Mouse (Mus musculus) stomach, embryonic 14.5 days (tissue): ENCODE measurements around the gene Stox2. TPM values are rescaled to one million over a fixed set of nuclear protein-coding genes. Genes with fewer than 3 reads are reported as not detected.
A peak's percentile ranks its signal among the peaks of the same experiment; 100 is the strongest.

Experiments
- ATAC-seq: fragments of 200-750 bp; cut with Nextera tagmentation; 2 replicates; pipeline ENCODE4 v1.8.0; 2017; ENCODE audit warnings: low read depth, moderate TSS enrichment; ENCODE audit not compliant: insufficient number of reproducible peaks, insufficient read depth, low FRiP score
- H3K27ac ChIP-seq: fragments of 300-500 bp; sonication (generic); 2 replicates; pipeline ENCODE4 v1.5.1; 2014; ENCODE audit warnings: mild to moderate bottlenecking, low read length, moderate library complexity, mixed read lengths
- H3K27me3 ChIP-seq: fragments of 300-500 bp; sonication (generic); 2 replicates; pipeline ENCODE4 v1.6.1; 2014; ENCODE audit warnings: low read length, control low read depth, mixed read lengths; ENCODE audit not compliant: control insufficient read depth, insufficient read depth
- H3K36me3 ChIP-seq: fragments of 300-500 bp; sonication (generic); 2 replicates; pipeline ENCODE4 v1.6.1; 2014; ENCODE audit warnings: mild to moderate bottlenecking, control low read depth, low read length, moderate library complexity, mixed read lengths; ENCODE audit not compliant: control insufficient read depth, insufficient read depth
- H3K4me1 ChIP-seq: fragments of 300-500 bp; sonication (generic); 2 replicates; pipeline ENCODE4 v1.6.1; 2014; ENCODE audit warnings: low read length, control low read depth, mixed read lengths; ENCODE audit not compliant: control insufficient read depth, insufficient read depth
- H3K4me2 ChIP-seq: fragments of 300-500 bp; sonication (generic); replicated peaks from 2 replicates; pipeline ENCODE4 v1.6.1; 2014; ENCODE audit warnings: low read depth, low read length, control low read depth
- H3K4me3 ChIP-seq: fragments of 300-500 bp; sonication (generic); 2 replicates; pipeline ENCODE4 v1.5.1; 2014; ENCODE audit warnings: low read depth, low read length, control low read depth
- H3K9ac ChIP-seq: fragments of 300-500 bp; sonication (generic); replicated peaks from 2 replicates; pipeline ENCODE4 v1.6.1; 2014; ENCODE audit warnings: low read depth, mild to moderate bottlenecking, control low read depth, low read length, moderate library complexity, mixed read lengths
- H3K9me3 ChIP-seq: fragments of 300-500 bp; sonication (generic); 2 replicates; pipeline ENCODE4 v1.6.1; 2016; ENCODE audit warnings: low read depth, low read length, control low read depth; ENCODE audit not compliant: control insufficient read depth
- WGBS: fragments of 180-500 bp; shearing (Covaris S2); extraction: QIAGEN DNeasy Blood & Tissue Kit; methylation state at CpG from one replicate; pipeline ENCODE4 v1.1.7; 2014; 5-methylcytosine and 5-hydroxymethylcytosine counted together
- polyA plus RNA-seq: library from polyadenylated mRNA; unstranded; fragments of >200 nt; fragmentation: Nextera tagmentation; extraction: Ambion mirVana; gene quantifications from 2 replicates; pipeline ENCODE4 v1.2.1, GENCODE M21; 2014

Gene Stox2
- polyA plus RNA-seq, 1 experiment from 2014 or later: 20.5 TPM

DNA sequence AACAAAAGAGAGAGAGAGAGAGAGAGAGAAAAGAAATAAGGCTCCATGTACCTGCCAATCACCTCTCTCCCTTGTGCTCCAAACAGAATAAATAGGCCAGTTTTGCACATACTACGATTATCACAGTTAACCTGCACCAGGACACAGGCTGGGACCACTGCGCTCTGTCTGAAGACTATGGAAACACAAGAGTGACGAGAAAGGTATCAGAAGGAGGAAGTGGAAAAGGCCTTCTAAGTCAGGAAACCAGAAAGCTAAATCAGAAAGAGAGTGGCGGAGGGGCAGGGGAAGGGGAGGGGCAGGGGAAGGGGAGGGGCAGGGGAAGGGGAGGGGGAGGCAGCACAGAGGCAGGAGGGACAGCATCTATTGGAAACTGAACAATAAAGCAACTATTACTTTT is 195.3 kb downstream of the Stox2 start:
- Histone ChIP-seq H3K4me1 (no peaks in the 10 kb centered on the region), H3K9ac (no peak overlapping the region), H3K4me2 (no peak overlapping the region), H3K4me3 (no peak overlapping the region), H3K27ac (no peak overlapping the region), H3K27me3 (no peaks in the 10 kb centered on the region), H3K9me3 (no peaks in the 10 kb centered on the region), H3K36me3 (no peaks in the 10 kb centered on the region)
- no peak for ATAC-seq
- 79% methylated on average over 4 of the region's 4 CpGs for WGBS

DNA sequence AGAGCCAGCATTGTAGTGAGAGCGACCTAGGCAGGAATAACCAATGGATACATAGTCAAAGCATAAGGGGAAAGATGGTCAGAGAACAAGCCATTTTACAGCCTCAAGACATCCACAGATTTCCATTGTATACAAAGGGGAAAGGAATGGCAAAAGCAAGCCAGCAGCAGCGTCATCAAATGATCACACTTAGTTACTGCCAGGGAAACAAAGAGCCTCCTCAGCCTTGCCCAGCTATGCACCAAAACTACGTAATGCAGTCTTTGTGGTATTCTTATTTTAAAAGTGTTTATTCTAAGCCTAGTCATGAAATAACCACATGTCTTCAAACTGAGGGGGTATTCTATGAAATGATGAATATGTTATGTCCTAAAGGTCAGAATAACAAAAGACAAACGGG is 201.0 kb downstream of the Stox2 start:
- peaks cover 24% of the 10 kb centered on the region for H3K4me1 ChIP-seq
- 47% methylated on average over 4 of the region's 4 CpGs for WGBS
- H3K4me2 ChIP-seq: no peak overlapping the region

DNA sequence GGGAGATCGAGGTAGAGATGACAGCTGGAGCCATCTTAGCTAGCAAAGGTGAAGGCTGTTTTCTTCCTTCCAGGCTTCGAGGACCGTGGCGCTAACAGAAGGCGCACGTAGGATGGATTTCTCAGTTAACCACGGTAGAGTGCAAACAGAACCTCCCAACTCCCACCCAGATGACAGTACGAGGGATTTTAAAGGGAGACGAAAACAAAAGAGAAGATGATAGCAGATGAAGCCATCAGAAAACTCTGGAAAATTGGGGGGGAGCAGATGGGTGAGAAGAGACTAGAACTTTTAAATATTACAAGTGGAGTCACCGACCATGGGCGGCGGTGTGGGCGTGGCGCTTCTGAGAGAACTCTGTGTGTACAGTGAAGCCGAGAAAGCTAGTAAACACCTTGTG is 202.0 kb downstream of the Stox2 start:
- H3K4me2 ChIP-seq: no peak overlapping the region
- H3K36me3 ChIP-seq: no peaks in the 10 kb centered on the region
- no peak overlapping the region for H3K4me3 ChIP-seq
- no peak overlapping the region for H3K27ac ChIP-seq
- no peaks in the 10 kb centered on the region for H3K9me3 ChIP-seq
- ATAC-seq: no peak
- no peak overlapping the region for H3K9ac ChIP-seq
- WGBS: 83% methylated on average over 15 of the region's 15 CpGs
- H3K27me3 ChIP-seq: no peaks in the 10 kb centered on the region
- peaks cover 28% of the 10 kb centered on the region for H3K4me1 ChIP-seq

More for the DNA sequence above, 201.0 kb downstream of the Stox2 start:
- Histone ChIP-seq H3K27ac (no peak overlapping the region), H3K9me3 (no peaks in the 10 kb centered on the region), H3K9ac (no peak overlapping the region), H3K4me3 (no peak overlapping the region), H3K27me3 (no peaks in the 10 kb centered on the region), H3K36me3 (no peaks in the 10 kb centered on the region)
- ATAC-seq: no peak

DNA sequence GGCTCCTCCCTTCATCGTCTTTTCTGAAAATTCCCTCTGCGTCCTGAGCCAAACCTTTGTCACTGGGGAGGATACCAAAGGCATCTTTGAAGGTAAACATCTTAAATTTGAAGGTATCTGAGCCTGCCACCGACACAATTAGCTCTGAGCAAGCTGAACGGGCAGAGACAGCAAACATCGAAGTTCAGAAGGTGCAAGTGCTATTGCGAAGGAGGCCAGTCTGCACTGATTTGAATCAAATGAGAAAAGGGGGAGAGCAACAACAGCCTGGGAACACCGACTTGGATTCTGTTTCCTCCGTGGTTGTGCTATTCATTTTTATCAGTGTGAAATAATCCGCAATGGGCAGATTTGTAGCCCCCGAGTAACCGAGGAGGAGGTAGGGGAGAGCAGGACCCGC is 202.5 kb downstream of the Stox2 start:
- Histone ChIP-seq H3K4me1 (peaks cover 28% of the 10 kb centered on the region), H3K4me3 (no peak overlapping the region; the same call in 1 of the 2 replicates), H3K9me3 (no peaks in the 10 kb centered on the region), H3K36me3 (no peaks in the 10 kb centered on the region), H3K4me2 (peak overlapping the region; percentile 37), H3K27me3 (no peaks in the 10 kb centered on the region), H3K9ac (no peak overlapping the region), H3K27ac (no peak overlapping the region)
- ATAC-seq: no peak
- WGBS: 63% methylated on average over 12 of the region's 12 CpGs

DNA sequence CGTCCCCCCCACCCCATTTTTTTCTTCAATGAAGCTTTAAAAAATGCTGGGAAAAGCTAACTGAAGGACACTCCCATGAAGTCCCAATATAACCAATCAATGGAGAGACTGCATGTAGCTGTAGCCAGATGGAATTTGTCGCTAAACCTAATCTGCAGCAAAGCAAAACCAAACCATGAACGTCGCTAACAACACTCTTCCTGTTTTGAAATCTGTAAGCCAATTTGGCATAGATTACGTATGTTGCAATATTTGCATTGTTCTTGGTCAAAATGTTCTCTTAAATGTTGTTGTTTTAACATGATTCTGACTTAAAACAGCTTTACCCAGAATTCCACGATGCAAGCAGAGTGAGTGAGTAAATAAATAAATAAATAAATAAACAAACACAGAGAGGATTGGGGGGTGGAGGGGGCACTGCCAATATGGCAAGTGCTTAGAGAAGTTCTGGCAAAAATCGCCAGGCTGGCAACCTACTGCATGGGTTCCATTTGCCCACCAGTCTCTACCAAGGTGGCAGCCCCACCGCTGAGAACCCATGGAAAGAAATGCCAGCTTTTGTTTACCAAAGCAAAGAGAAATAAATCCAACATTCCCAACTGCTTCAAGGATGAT is 203.0 kb downstream of the Stox2 start:
- ATAC-seq: 0 out of 2 replicates have a peak, but pooled peaks have one; percentile 46
- Histone ChIP-seq H3K4me2 (peak overlapping the region; percentile 37), H3K36me3 (no peaks in the 10 kb centered on the region), H3K27ac (no peak overlapping the region), H3K9me3 (no peaks in the 10 kb centered on the region), H3K4me3 (peak overlapping the region; percentile 11), H3K4me1 (peaks cover 28% of the 10 kb centered on the region), H3K27me3 (no peaks in the 10 kb centered on the region), H3K9ac (no peak overlapping the region)
- WGBS: 39% methylated on average over 8 of the region's 8 CpGs

DNA sequence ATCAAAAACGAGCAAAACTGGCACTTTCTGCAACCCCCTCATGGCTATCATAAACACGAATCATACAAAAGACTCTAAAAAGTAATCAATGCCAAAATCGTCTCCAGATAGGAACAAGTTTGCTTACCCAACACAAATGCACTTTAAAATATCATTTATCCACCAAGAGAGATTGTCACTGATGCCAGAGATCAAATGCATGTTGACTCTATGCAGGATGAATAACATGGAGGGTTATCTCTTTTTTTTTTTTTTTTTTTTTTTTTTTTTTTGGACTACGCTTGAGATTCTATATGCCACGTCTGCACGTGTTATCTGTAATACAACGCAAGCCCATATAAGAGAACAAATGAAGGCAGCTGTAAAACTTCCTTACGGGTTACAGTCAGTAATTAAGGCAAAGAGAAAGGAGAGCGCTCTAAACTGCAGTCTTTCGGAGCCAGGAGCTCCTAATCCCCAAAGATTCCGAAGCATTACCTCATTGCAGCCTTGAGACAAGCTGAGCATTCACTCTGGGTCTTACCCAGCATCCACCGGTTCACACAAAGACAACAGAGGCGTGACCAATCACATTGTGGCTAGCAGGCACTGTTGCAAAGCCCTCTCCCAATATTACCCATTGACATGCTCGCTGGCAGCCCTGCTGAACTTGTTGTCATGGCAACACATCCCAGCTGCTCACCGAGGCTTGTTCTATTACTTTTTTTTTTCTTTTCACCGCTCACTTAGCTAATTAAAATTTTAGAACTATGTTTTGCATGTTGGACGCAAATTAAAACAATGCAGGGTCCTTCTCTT is 203.8 kb downstream of the Stox2 start:
- WGBS: 14% methylated on average over 17 of the region's 17 CpGs
- Histone ChIP-seq H3K27me3 (no peaks in the 10 kb centered on the region), H3K9me3 (no peaks in the 10 kb centered on the region), H3K4me1 (peaks cover 28% of the 10 kb centered on the region), H3K4me2 (peak overlapping the region; percentile 37), H3K27ac (peak overlapping the region; percentile 76; the same call in 1 of the 2 replicates), H3K9ac (no peak overlapping the region), H3K4me3 (peak overlapping the region; percentile 11), H3K36me3 (no peaks in the 10 kb centered on the region)
- ATAC-seq: peak; percentile 91

DNA sequence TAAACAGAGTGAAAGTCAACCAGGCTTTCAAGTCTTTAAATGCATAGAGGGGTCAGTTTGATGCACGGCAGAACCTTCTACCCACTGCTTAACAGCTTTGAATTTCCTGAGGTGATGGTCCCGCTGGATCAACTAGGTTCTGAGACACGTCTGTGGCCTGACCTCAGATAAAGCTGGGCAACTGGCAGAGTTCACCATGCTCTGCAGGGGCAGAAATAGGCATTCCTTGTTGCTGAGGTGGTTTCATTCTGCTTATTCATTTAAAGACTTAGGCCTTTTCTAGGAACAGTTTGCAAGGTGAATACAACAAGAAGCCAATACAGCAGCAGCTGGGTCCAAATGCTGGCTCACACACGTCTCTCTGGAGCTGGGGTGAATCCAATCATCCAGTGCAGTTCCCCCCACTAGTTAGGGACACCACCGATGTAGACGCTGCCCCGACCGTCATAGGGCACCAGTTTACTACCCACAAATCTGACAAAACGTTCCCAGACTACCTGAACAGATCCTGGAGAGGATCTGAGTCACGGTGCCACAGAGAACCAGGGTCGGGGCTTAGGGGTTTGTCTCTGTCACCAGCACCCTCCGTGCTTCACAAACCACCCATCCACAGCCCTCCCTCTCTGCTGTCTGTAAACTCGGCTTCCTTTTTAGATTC is 204.6 kb downstream of the Stox2 start:
- Histone ChIP-seq H3K9me3 (no peaks in the 10 kb centered on the region), H3K27ac (peak overlapping the region; percentile 55), H3K36me3 (no peaks in the 10 kb centered on the region), H3K27me3 (no peaks in the 10 kb centered on the region), H3K4me3 (no peak overlapping the region), H3K4me2 (peak overlapping the region; percentile 37), H3K4me1 (peaks cover 28% of the 10 kb centered on the region), H3K9ac (no peak overlapping the region)
- ATAC-seq: no peak
- WGBS: 68% methylated on average over 13 of the region's 13 CpGs

DNA sequence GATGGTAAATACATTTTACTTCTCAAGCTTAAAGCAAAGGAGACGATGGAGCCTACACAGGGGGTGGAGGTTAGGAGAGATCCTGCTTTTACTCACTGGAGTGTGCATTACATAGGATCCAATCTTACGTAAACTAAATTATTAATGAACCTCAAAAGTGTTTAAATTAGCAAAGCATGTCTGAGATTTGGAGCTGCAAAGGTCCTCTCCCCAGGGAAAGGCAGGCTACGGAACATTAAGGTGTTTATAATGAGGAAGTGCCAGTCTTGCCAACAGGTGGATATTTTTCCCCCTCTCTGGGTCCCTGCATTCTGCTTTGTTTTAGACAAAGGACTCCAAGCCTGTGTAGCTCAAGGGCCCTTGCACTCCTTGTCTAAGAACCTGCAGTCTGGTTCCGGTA is 205.3 kb downstream of the Stox2 start:
- 61% methylated on average over 4 of the region's 4 CpGs for WGBS
- Histone ChIP-seq H3K9me3 (no peaks in the 10 kb centered on the region), H3K4me3 (no peak overlapping the region), H3K9ac (no peak overlapping the region), H3K36me3 (no peaks in the 10 kb centered on the region), H3K27ac (peak overlapping the region; percentile 52), H3K27me3 (no peaks in the 10 kb centered on the region), H3K4me2 (peak overlapping the region; percentile 18; the same call in 1 of the 2 replicates), H3K4me1 (peaks cover 28% of the 10 kb centered on the region)
- no peak for ATAC-seq
